Mouse (Mus musculus): ENCODE data around the gene Cyp2ab1. TPM values are rescaled to one million over a fixed set of nuclear protein-coding genes. Genes with fewer than 3 reads are reported as not detected.

The Cyp2ab1 gene
- polyA plus RNA-seq, 1 experiment from 2014 or later, result not detected

DNA sequence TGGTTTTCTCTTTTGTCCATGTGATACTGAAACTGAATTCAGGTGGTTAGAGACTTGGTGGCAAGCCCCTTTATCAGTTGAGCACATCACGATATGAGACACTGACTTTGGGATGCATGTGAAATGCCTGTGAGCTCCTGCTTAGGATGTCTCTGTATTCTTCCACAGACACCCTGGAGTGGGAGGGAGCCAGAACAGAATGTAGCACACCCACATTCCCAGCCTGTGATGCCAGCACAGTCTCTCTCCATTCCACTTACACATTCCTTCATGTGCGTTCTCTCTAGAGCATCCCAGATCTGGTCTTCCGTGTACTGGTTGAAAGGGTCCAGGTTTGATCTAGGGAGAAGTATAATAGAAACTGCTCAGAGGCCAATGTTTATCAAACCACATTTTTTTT, 13.4 kb upstream of the Cyp2ab1 start:
- no peaks in the 10 kb centered on the region for H3K4me1 ChIP-seq (replicated peaks; ENCODE audit: control insufficient read depth, insufficient read depth, low read length)
- peaks cover 41% of the 10 kb centered on the region for H3K36me3 ChIP-seq (ENCODE audit: control insufficient read depth, insufficient read depth)
- H3K4me2 ChIP-seq (ENCODE audit: low read length), result no peak overlapping the region
- H3K27ac ChIP-seq (ENCODE audit: low read length), result no peak overlapping the region
- 97% methylated on average over 3 of the region's 3 CpGs for WGBS
- no peak overlapping the region for H3K9ac ChIP-seq (replicated peaks; ENCODE audit: low read depth, low read length)
- H3K9me3 ChIP-seq (ENCODE audit: control insufficient read depth, low read length), result no peaks in the 10 kb centered on the region
- no peaks in the 10 kb centered on the region for H3K27me3 ChIP-seq (replicated peaks; ENCODE audit: control insufficient read depth, insufficient read depth, low read length)
- H3K4me3 ChIP-seq (replicated peaks; ENCODE audit: low read length), result no peak overlapping the region
- ATAC-seq, result no peak

DNA sequence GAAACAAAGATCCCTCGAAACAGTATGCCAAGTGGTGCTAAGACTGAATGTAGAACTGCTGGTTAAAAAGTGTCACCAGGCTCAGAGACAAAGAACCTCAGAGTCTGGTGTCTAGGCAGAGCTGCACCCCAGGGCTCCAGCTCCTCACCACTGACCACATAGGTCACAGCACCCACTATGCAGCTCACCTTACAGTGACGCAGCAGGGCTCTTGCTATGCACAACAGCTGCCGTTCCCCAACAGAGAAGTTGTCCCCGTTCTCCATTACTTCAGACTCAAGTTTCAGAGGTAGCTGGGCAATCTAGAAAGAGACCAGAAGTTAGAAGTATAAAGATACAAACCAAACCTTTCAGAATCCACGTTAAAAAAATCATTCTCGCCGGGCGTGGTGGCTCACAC, 9.7 kb upstream of the Cyp2ab1 start:
- no peaks in the 10 kb centered on the region for H3K27me3 ChIP-seq (replicated peaks; ENCODE audit: control insufficient read depth, insufficient read depth, low read length)
- no peaks in the 10 kb centered on the region for H3K9me3 ChIP-seq (ENCODE audit: control insufficient read depth, low read length)
- H3K4me1 ChIP-seq (replicated peaks; ENCODE audit: control insufficient read depth, insufficient read depth, low read length), result no peaks in the 10 kb centered on the region
- ATAC-seq, result no peak
- H3K4me3 ChIP-seq (replicated peaks; ENCODE audit: low read length), result no peak overlapping the region
- H3K27ac ChIP-seq (ENCODE audit: low read length), result no peak overlapping the region
- H3K36me3 ChIP-seq (ENCODE audit: control insufficient read depth, insufficient read depth), result peaks cover 49% of the 10 kb centered on the region
- no peak overlapping the region for H3K4me2 ChIP-seq (ENCODE audit: low read length)
- 94% methylated on average over 8 of the region's 8 CpGs for WGBS
- no peak overlapping the region for H3K9ac ChIP-seq (replicated peaks; ENCODE audit: low read depth, low read length)

DNA sequence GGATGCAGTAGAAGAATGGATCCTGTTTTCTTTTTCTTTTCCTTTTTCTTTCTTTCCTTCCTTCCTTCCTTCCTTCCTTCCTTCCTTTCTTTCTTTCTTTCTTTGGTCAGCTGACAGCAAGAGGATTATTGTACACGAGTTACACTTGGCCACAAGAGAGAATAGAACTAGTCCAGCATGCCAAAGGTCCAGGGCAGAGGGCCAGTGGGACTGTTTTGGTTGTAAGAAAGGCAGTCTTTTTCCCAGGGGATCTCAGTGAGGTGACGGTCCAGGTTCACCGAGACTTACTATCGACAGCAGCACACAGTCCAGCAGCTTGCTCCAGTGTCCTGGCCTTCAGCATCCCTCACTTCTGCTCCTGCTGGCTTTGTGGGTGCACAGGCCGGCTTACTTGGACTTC, 3.1 kb upstream of the Cyp2ab1 start:
- no peak for ATAC-seq
- Histone ChIP-seq H3K27ac (ENCODE audit: low read length) (no peak overlapping the region), H3K27me3 (replicated peaks; ENCODE audit: control insufficient read depth, insufficient read depth, low read length) (no peaks in the 10 kb centered on the region), H3K4me3 (replicated peaks; ENCODE audit: low read length) (no peak overlapping the region), H3K9me3 (ENCODE audit: control insufficient read depth, low read length) (no peaks in the 10 kb centered on the region), H3K4me1 (replicated peaks; ENCODE audit: control insufficient read depth, insufficient read depth, low read length) (no peaks in the 10 kb centered on the region), H3K4me2 (ENCODE audit: low read length) (no peak overlapping the region), H3K9ac (replicated peaks; ENCODE audit: low read depth, low read length) (no peak overlapping the region), H3K36me3 (ENCODE audit: control insufficient read depth, insufficient read depth) (peaks cover 24% of the 10 kb centered on the region)
- WGBS, result 91% methylated on average over 5 of the region's 5 CpGs

DNA sequence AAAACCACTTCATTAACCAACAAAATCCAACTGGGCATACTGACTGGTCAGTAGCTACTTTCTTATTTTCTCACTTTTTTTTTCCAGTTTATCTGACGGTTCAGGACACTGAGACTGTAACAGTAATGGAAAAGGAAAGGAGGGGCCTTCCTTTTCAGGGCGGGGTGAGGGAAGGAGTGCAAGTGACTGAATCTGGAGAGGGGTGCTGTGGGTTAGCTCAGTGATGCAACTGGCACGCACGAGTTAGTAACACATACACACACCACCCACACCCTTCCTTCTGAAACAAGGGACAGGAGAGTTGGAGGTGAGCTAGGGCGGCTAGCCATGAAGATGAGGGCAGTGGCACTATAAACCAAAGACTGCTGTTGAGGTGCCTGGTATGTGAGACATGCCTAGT, 1.3 kb downstream of the Cyp2ab1 start:
- no peak overlapping the region for H3K4me3 ChIP-seq (replicated peaks; ENCODE audit: low read length)
- 80% methylated on average over 5 of the region's 5 CpGs for WGBS
- H3K27me3 ChIP-seq (replicated peaks; ENCODE audit: control insufficient read depth, insufficient read depth, low read length), result no peaks in the 10 kb centered on the region
- no peaks in the 10 kb centered on the region for H3K9me3 ChIP-seq (ENCODE audit: control insufficient read depth, low read length)
- no peak overlapping the region for H3K27ac ChIP-seq (ENCODE audit: low read length)
- H3K36me3 ChIP-seq (ENCODE audit: control insufficient read depth, insufficient read depth), result peaks cover 2% of the 10 kb centered on the region; the same call in 1 of the 2 replicates
- H3K4me1 ChIP-seq (replicated peaks; ENCODE audit: control insufficient read depth, insufficient read depth, low read length), result no peaks in the 10 kb centered on the region
- H3K9ac ChIP-seq (replicated peaks; ENCODE audit: low read depth, low read length), result no peak overlapping the region
- H3K4me2 ChIP-seq (ENCODE audit: low read length), result no peak overlapping the region
- ATAC-seq, result no peak

DNA sequence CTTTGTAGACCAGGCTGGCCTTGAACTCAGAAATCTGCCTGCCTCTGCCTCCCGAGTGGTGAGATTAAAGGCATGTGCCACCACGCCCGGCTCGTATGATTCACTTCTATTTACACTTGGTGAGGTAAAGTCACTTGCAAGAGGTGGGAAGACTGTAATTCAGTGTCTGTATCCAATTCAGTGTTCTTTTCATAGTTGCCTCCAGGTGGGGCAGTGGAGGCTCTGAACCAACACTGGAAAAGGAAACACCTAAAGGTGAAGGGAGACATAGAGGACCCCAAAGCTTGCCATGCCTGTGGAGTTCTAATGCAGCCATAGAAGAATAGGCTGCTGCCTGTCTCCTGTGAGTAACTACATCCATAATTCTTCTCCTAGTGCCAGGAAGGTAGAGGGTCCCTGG, 2.9 kb downstream of the Cyp2ab1 start:
- Histone ChIP-seq H3K4me2 (ENCODE audit: low read length) (no peak overlapping the region), H3K4me1 (replicated peaks; ENCODE audit: control insufficient read depth, insufficient read depth, low read length) (no peaks in the 10 kb centered on the region), H3K4me3 (replicated peaks; ENCODE audit: low read length) (no peak overlapping the region), H3K27ac (ENCODE audit: low read length) (no peak overlapping the region), H3K9ac (replicated peaks; ENCODE audit: low read depth, low read length) (no peak overlapping the region), H3K9me3 (ENCODE audit: control insufficient read depth, low read length) (no peaks in the 10 kb centered on the region), H3K36me3 (ENCODE audit: control insufficient read depth, insufficient read depth) (no peaks in the 10 kb centered on the region), H3K27me3 (replicated peaks; ENCODE audit: control insufficient read depth, insufficient read depth, low read length) (no peaks in the 10 kb centered on the region)
- no peak for ATAC-seq
- 93% methylated on average over 4 of the region's 4 CpGs for WGBS

DNA sequence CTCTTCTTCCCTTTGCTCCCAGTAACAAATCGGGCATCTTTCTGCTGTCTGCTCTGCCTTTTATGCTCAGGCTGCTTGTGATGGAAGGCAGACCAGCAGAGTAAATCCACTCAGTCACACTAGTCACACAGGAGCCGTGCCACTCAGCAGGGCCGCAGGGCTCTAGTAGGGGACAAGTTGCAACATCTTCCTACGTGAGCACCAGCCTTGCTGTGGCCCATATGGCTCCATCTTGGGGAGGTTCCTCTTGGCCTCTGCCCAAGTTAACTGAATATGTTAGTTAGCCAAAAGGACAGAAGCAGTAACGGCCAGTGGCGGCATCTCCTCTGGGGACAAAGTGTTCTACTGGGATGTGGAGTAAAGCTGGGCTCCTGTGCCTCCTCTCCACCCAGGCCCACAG, 8.4 kb downstream of the Cyp2ab1 start:
- H3K27ac ChIP-seq (ENCODE audit: low read length), result no peak overlapping the region
- H3K4me2 ChIP-seq (ENCODE audit: low read length), result no peak overlapping the region
- no peak for ATAC-seq
- H3K27me3 ChIP-seq (replicated peaks; ENCODE audit: control insufficient read depth, insufficient read depth, low read length), result no peaks in the 10 kb centered on the region
- 94% methylated on average over 5 of the region's 6 CpGs for WGBS
- H3K9ac ChIP-seq (replicated peaks; ENCODE audit: low read depth, low read length), result no peak overlapping the region
- no peaks in the 10 kb centered on the region for H3K9me3 ChIP-seq (ENCODE audit: control insufficient read depth, low read length)
- no peak overlapping the region for H3K4me3 ChIP-seq (replicated peaks; ENCODE audit: low read length)
- no peaks in the 10 kb centered on the region for H3K36me3 ChIP-seq (ENCODE audit: control insufficient read depth, insufficient read depth)
- H3K4me1 ChIP-seq (replicated peaks; ENCODE audit: control insufficient read depth, insufficient read depth, low read length), result no peaks in the 10 kb centered on the region

DNA sequence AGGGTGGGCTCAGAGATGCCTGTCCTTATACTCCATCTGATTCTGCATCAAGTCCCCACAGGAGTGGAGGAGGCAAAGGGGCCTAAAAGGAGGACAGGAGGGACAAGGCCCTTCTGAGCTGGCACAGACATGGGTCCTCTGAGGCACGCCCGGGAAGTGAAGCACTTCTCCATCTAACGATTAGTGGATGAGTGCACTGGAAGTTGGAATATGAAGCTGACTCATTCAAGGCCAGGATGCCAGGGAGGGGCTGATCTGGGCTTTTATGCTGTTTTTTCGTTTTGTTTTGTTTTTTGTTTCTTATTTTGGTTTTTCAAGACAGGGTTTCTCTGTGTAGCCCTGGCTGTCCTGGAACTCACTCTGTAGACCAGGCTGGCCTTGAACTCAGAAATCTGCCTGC, 9.9 kb downstream of the Cyp2ab1 start:
- no peak for ATAC-seq
- Histone ChIP-seq H3K36me3 (ENCODE audit: control insufficient read depth, insufficient read depth) (no peaks in the 10 kb centered on the region), H3K9me3 (ENCODE audit: control insufficient read depth, low read length) (no peaks in the 10 kb centered on the region), H3K4me3 (replicated peaks; ENCODE audit: low read length) (no peak overlapping the region), H3K27ac (ENCODE audit: low read length) (no peak overlapping the region), H3K4me1 (replicated peaks; ENCODE audit: control insufficient read depth, insufficient read depth, low read length) (no peaks in the 10 kb centered on the region), H3K4me2 (ENCODE audit: low read length) (no peak overlapping the region), H3K27me3 (replicated peaks; ENCODE audit: control insufficient read depth, insufficient read depth, low read length) (no peaks in the 10 kb centered on the region), H3K9ac (replicated peaks; ENCODE audit: low read depth, low read length) (no peak overlapping the region)
- WGBS, result 84% methylated on average over 4 of the region's 4 CpGs

DNA sequence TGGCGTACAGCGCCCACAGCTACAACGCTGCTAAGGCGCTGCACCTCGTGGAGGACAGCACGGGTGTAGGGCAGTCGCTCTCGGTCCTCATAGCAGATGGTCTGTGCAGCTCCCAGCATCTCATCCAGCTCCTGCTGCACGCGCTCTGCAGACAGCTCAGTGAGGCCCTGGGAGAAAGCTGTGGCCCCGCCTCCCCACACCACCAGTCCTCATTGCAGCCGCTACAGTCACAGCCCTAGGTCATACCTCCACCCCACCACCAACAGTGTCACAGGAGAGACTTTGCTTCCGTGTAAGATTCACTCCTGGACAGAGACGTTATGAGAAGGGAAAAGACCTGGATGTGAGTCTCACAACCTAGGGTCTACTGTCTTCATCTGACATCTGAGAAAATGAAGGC, 12.9 kb downstream of the Cyp2ab1 start:
- ATAC-seq, result no peak
- no peaks in the 10 kb centered on the region for H3K9me3 ChIP-seq (ENCODE audit: control insufficient read depth, low read length)
- no peak overlapping the region for H3K27ac ChIP-seq (ENCODE audit: low read length)
- H3K27me3 ChIP-seq (replicated peaks; ENCODE audit: control insufficient read depth, insufficient read depth, low read length), result no peaks in the 10 kb centered on the region
- no peaks in the 10 kb centered on the region for H3K4me1 ChIP-seq (replicated peaks; ENCODE audit: control insufficient read depth, insufficient read depth, low read length)
- no peak overlapping the region for H3K9ac ChIP-seq (replicated peaks; ENCODE audit: low read depth, low read length)
- H3K4me2 ChIP-seq (ENCODE audit: low read length), result no peak overlapping the region
- no peak overlapping the region for H3K4me3 ChIP-seq (replicated peaks; ENCODE audit: low read length)
- WGBS, result 73% methylated on average over 14 of the region's 14 CpGs
- H3K36me3 ChIP-seq (ENCODE audit: control insufficient read depth, insufficient read depth), result no peaks in the 10 kb centered on the region

DNA sequence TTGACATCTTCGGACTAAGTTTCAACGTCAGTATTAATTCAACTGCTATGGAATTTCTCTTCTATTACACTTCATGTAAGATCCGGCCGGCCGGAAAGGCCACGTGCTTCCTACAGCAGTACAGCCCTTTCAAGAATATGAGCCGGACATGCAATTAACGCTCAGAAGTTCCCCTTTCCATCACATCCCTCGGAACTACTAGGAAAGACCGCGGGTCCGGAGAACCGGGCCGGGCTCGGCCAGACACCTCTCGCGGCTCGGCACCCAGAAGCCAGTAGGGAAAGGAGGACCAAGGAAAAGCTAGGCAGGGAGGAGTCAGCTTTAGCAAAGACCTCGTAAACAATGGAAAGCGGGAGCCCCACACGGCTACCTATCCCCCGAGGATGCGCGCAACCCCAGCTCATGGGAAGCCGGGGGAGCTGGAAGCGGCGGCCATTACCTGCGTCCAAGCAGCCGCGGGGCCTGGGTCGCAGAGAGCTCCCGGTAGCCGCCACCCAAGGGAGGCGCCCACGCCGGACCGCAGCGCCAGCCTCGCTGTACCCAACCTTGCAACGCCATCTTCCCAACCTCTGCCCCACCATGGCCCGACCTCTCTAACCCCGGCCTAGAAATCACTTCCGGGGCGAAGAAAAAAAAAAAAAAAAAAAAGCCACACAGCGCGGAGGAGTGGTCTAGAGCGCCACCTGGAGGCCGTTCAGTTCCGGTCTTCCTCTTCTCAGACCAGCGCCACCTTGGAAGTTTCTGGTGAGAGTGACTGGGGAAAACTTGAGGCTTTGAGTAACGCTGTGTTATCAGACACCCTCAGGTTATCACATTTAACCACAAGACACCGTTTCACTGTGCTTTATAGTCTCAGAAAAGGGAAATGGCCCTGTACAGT, 23.2 kb downstream of the Cyp2ab1 start, which contains the start of gene Parl:
Gene Parl (minus strand): TSS at position 618 of the 880 bp plus-strand sequence.
- H3K9ac ChIP-seq (replicated peaks; ENCODE audit: low read depth, low read length), result peak within 1 kb of the TSS; percentile 74
- under 1% methylated on average over 52 of the region's 52 CpGs for WGBS
- peak within 1 kb of the TSS; percentile 76 for H3K4me2 ChIP-seq (ENCODE audit: low read length)
- H3K4me3 ChIP-seq (replicated peaks; ENCODE audit: low read length), result peak within 1 kb of the TSS; percentile 72
- no peaks in the 10 kb centered on the region for H3K9me3 ChIP-seq (ENCODE audit: control insufficient read depth, low read length)
- no peak within 1 kb of the TSS for H3K27ac ChIP-seq (ENCODE audit: low read length)
- peak; percentile 87 for ATAC-seq
- peaks cover 16% of the 10 kb centered on the region for H3K4me1 ChIP-seq (replicated peaks; ENCODE audit: control insufficient read depth, insufficient read depth, low read length)
- peaks cover 2% of the 10 kb centered on the region; the same call in 1 of the 2 replicates for H3K36me3 ChIP-seq (ENCODE audit: control insufficient read depth, insufficient read depth)
- H3K27me3 ChIP-seq (replicated peaks; ENCODE audit: control insufficient read depth, insufficient read depth, low read length), result no peaks in the 10 kb centered on the region

Measured in forebrain, embryonic 16.5 days (tissue).